Mouse (Mus musculus): ENCODE measurements around the gene Slc17a3. TPM values are rescaled to one million over a fixed set of nuclear protein-coding genes. Genes with fewer than 3 reads are reported as not detected.

Slc17a3 gene
- polyA plus RNA-seq, 1 experiment from 2014 or later, result not detected

GRCm38 (mm10) chr13:23879636-23880035, 40.4 kb downstream of the Slc17a3 start:
- Histone ChIP-seq H3K4me1 (replicated peaks) (no peaks in the 10 kb centered on the region), H3K9me3 (no peaks in the 10 kb centered on the region), H3K36me3 (no peaks in the 10 kb centered on the region), H3K9ac (no peak overlapping the region), H3K4me3 (no peak overlapping the region), H3K27me3 (no peaks in the 10 kb centered on the region), H3K4me2 (no peak overlapping the region), H3K27ac (replicated peaks) (no peak overlapping the region)
- ATAC-seq (ENCODE audit: low FRiP score, low read depth), result no peak
- WGBS, result 89% methylated on average over 5 of the region's 5 CpGs

- no peak for ATAC-seq (ENCODE audit: low FRiP score, low read depth)
- no peak overlapping the region for H3K4me3 ChIP-seq
- H3K27me3 ChIP-seq, result no peaks in the 10 kb centered on the region
- WGBS, result 45% methylated on average over 2 of the region's 2 CpGs
- no peaks in the 10 kb centered on the region for H3K4me1 ChIP-seq (replicated peaks)
- no peak overlapping the region for H3K9ac ChIP-seq
- H3K4me2 ChIP-seq, result no peak overlapping the region
- no peak overlapping the region for H3K27ac ChIP-seq (replicated peaks)
- H3K36me3 ChIP-seq, result no peaks in the 10 kb centered on the region
- H3K9me3 ChIP-seq, result no peaks in the 10 kb centered on the region
These were observed 46.3 kb downstream of the Slc17a3 start for GRCm38 (mm10) chr13:23885540-23885939.

GRCm38 (mm10) chr13:23887026-23887725, 47.9 kb downstream of the Slc17a3 start:
- no peaks in the 10 kb centered on the region for H3K36me3 ChIP-seq
- H3K4me3 ChIP-seq, result no peak overlapping the region
- no peaks in the 10 kb centered on the region for H3K4me1 ChIP-seq (replicated peaks)
- ATAC-seq (ENCODE audit: low FRiP score, low read depth), result no peak
- H3K27ac ChIP-seq (replicated peaks), result no peak overlapping the region
- no peak overlapping the region for H3K4me2 ChIP-seq
- H3K27me3 ChIP-seq, result no peaks in the 10 kb centered on the region
- WGBS, result 85% methylated on average over 3 of the region's 3 CpGs
- H3K9me3 ChIP-seq, result no peaks in the 10 kb centered on the region
- no peak overlapping the region for H3K9ac ChIP-seq

GRCm38 (mm10) chr13:23889011-23889605, 49.9 kb downstream of the Slc17a3 start:
- Histone ChIP-seq H3K9me3 (no peaks in the 10 kb centered on the region), H3K36me3 (no peaks in the 10 kb centered on the region), H3K9ac (no peak overlapping the region), H3K4me3 (no peak overlapping the region), H3K4me2 (no peak overlapping the region), H3K27ac (replicated peaks) (no peak overlapping the region), H3K4me1 (replicated peaks) (no peaks in the 10 kb centered on the region), H3K27me3 (no peaks in the 10 kb centered on the region)
- no peak for ATAC-seq (ENCODE audit: low FRiP score, low read depth)
- 74% methylated on average over 6 of the region's 6 CpGs for WGBS

GRCm38 (mm10) chr13:23892592-23893268, 53.5 kb downstream of the Slc17a3 start:
- no peak overlapping the region for H3K27ac ChIP-seq (replicated peaks)
- 22% methylated on average over 9 of the region's 9 CpGs for WGBS
- no peak overlapping the region for H3K9ac ChIP-seq
- no peak for ATAC-seq (ENCODE audit: low FRiP score, low read depth)
- H3K9me3 ChIP-seq, result no peaks in the 10 kb centered on the region
- no peak overlapping the region for H3K4me2 ChIP-seq
- H3K4me1 ChIP-seq (replicated peaks), result no peaks in the 10 kb centered on the region
- no peak overlapping the region for H3K4me3 ChIP-seq
- H3K27me3 ChIP-seq, result no peaks in the 10 kb centered on the region
- H3K36me3 ChIP-seq, result no peaks in the 10 kb centered on the region

- WGBS, result 25% methylated on average over 4 of the region's 4 CpGs
These were observed 54.0 kb downstream of the Slc17a3 start for GRCm38 (mm10) chr13:23893269-23893593.

GRCm38 (mm10) chr13:23898242-23898641, 59.0 kb downstream of the Slc17a3 start:
- Histone ChIP-seq H3K36me3 (no peaks in the 10 kb centered on the region), H3K4me2 (no peak overlapping the region), H3K4me3 (no peak overlapping the region), H3K9ac (no peak overlapping the region), H3K4me1 (replicated peaks) (no peaks in the 10 kb centered on the region), H3K27ac (replicated peaks) (no peak overlapping the region), H3K9me3 (no peaks in the 10 kb centered on the region), H3K27me3 (no peaks in the 10 kb centered on the region)
- 56% methylated on average over 6 of the region's 6 CpGs for WGBS
- ATAC-seq (ENCODE audit: low FRiP score, low read depth), result no peak

More at GRCm38 (mm10) chr13:23893269-23893593, 54.0 kb downstream of the Slc17a3 start:
- Histone ChIP-seq H3K9ac (no peak overlapping the region), H3K4me2 (no peak overlapping the region), H3K27me3 (no peaks in the 10 kb centered on the region), H3K4me1 (replicated peaks) (no peaks in the 10 kb centered on the region), H3K27ac (replicated peaks) (no peak overlapping the region), H3K4me3 (no peak overlapping the region), H3K9me3 (no peaks in the 10 kb centered on the region), H3K36me3 (no peaks in the 10 kb centered on the region)
- 0 out of 2 replicates have a peak, but pooled peaks have one; percentile 23 for ATAC-seq (ENCODE audit: low FRiP score, low read depth)

GRCm38 (mm10) chr13:23906906-23907305, 67.7 kb downstream of the Slc17a3 start:
- ATAC-seq (ENCODE audit: low FRiP score, low read depth), result no peak

GRCm38 (mm10) chr13:23910121-23910520, 70.9 kb downstream of the Slc17a3 start:
- H3K9ac ChIP-seq, result no peak overlapping the region
- H3K4me1 ChIP-seq (replicated peaks), result no peaks in the 10 kb centered on the region
- no peaks in the 10 kb centered on the region for H3K9me3 ChIP-seq
- no peak for ATAC-seq (ENCODE audit: low FRiP score, low read depth)
- no peak overlapping the region for H3K4me3 ChIP-seq
- H3K36me3 ChIP-seq, result no peaks in the 10 kb centered on the region
- H3K27ac ChIP-seq (replicated peaks), result no peak overlapping the region
- H3K4me2 ChIP-seq, result no peak overlapping the region
- WGBS, result 87% methylated on average over 5 of the region's 5 CpGs
- H3K27me3 ChIP-seq, result no peaks in the 10 kb centered on the region

More at GRCm38 (mm10) chr13:23906906-23907305, 67.7 kb downstream of the Slc17a3 start:
- H3K27ac ChIP-seq (replicated peaks), result no peak overlapping the region
- H3K4me1 ChIP-seq (replicated peaks), result no peaks in the 10 kb centered on the region
- H3K36me3 ChIP-seq, result no peaks in the 10 kb centered on the region
- 94% methylated on average over 5 of the region's 5 CpGs for WGBS
- no peaks in the 10 kb centered on the region for H3K9me3 ChIP-seq
- H3K9ac ChIP-seq, result no peak overlapping the region
- no peak overlapping the region for H3K4me2 ChIP-seq
- no peaks in the 10 kb centered on the region for H3K27me3 ChIP-seq
- no peak overlapping the region for H3K4me3 ChIP-seq

Other genes with a start within 250 kb of the Slc17a3 start
- 1.5 and 1.7 TPM in 2 replicates for gene Hist1h2be, start 218.3 kb upstream of the Slc17a3 start, polyA plus RNA-seq (2015; fragmentation: Nextera tagmentation; extraction: Ambion mirVana)
- 4.8 and 8.8 TPM in 2 replicates for gene Hist1h1e, start 216.9 kb upstream of the Slc17a3 start, polyA plus RNA-seq (2015; fragmentation: Nextera tagmentation; extraction: Ambion mirVana)
- gene Hist1h2ac, start 155.5 kb upstream of the Slc17a3 start, polyA plus RNA-seq (2015; fragmentation: Nextera tagmentation; extraction: Ambion mirVana), result 0.34 and 0.38 TPM in 2 replicates
- 19.3 and 25.4 TPM in 2 replicates for gene Hist1h2bc, start 155.2 kb upstream of the Slc17a3 start, polyA plus RNA-seq (2015; fragmentation: Nextera tagmentation; extraction: Ambion mirVana)
- not detected in 2 replicates for gene Hist1h1t, start 143.6 kb upstream of the Slc17a3 start, polyA plus RNA-seq (2015; fragmentation: Nextera tagmentation; extraction: Ambion mirVana)
- 2.3 and 2.7 TPM in 2 replicates for gene Hist1h4c, start 141.0 kb upstream of the Slc17a3 start, polyA plus RNA-seq (2015; fragmentation: Nextera tagmentation; extraction: Ambion mirVana)
- 4.5 and 5.1 TPM in 2 replicates for gene Hfe, start 128.6 kb upstream of the Slc17a3 start, polyA plus RNA-seq (2015; fragmentation: Nextera tagmentation; extraction: Ambion mirVana)
- gene Hist1h1c, start 100.6 kb upstream of the Slc17a3 start, polyA plus RNA-seq (2015; fragmentation: Nextera tagmentation; extraction: Ambion mirVana), result 7.7 and 10.4 TPM in 2 replicates
- gene Hist1h3c, start 93.8 kb upstream of the Slc17a3 start, polyA plus RNA-seq (2015; fragmentation: Nextera tagmentation; extraction: Ambion mirVana), result 1.1 and 1.6 TPM in 2 replicates
- gene Hist1h2bb, start 92.7 kb upstream of the Slc17a3 start, polyA plus RNA-seq (2015; fragmentation: Nextera tagmentation; extraction: Ambion mirVana), result 0.54 TPM in 1 of 2 replicates, not detected in the other
- 7.4 and 9.8 TPM in 2 replicates for gene Hist1h2ab, start 88.3 kb upstream of the Slc17a3 start, polyA plus RNA-seq (2015; fragmentation: Nextera tagmentation; extraction: Ambion mirVana)
- gene Hist1h3b, start 87.2 kb upstream of the Slc17a3 start, polyA plus RNA-seq (2015; fragmentation: Nextera tagmentation; extraction: Ambion mirVana), result 1.8 and 3.1 TPM in 2 replicates
- 1.1 and 1.9 TPM in 2 replicates for gene Hist1h4b, start 82.4 kb upstream of the Slc17a3 start, polyA plus RNA-seq (2015; fragmentation: Nextera tagmentation; extraction: Ambion mirVana)
- 0.32 and 0.51 TPM in 2 replicates for gene Hist1h4a, start 78.2 kb upstream of the Slc17a3 start, polyA plus RNA-seq (2015; fragmentation: Nextera tagmentation; extraction: Ambion mirVana)
- 0.35 and 2.4 TPM in 2 replicates for gene Hist1h3a, start 77.0 kb upstream of the Slc17a3 start, polyA plus RNA-seq (2015; fragmentation: Nextera tagmentation; extraction: Ambion mirVana)
- gene Hist1h1a, start 75.8 kb upstream of the Slc17a3 start, polyA plus RNA-seq (2015; fragmentation: Nextera tagmentation; extraction: Ambion mirVana), result 0.75 and 0.84 TPM in 2 replicates
- gene Trim38, start 69.5 kb upstream of the Slc17a3 start, polyA plus RNA-seq (2015; fragmentation: Nextera tagmentation; extraction: Ambion mirVana), result 0.10 TPM in 1 of 2 replicates, not detected in the other
- gene Slc17a2, start 32.4 kb upstream of the Slc17a3 start, polyA plus RNA-seq (2015; fragmentation: Nextera tagmentation; extraction: Ambion mirVana), result not detected in 2 replicates
- not detected in 2 replicates for gene Slc17a1, start 28.3 kb downstream of the Slc17a3 start, polyA plus RNA-seq (2015; fragmentation: Nextera tagmentation; extraction: Ambion mirVana)
- gene Slc17a4, start 75.6 kb downstream of the Slc17a3 start, polyA plus RNA-seq (2015; fragmentation: Nextera tagmentation; extraction: Ambion mirVana), result not detected in 2 replicates
- not detected in 2 replicates for gene Hist1h2ba, start 94.7 kb downstream of the Slc17a3 start, polyA plus RNA-seq (2015; fragmentation: Nextera tagmentation; extraction: Ambion mirVana)
- not detected in 2 replicates for gene Hist1h2aa, start 95.0 kb downstream of the Slc17a3 start, polyA plus RNA-seq (2015; fragmentation: Nextera tagmentation; extraction: Ambion mirVana)
- gene Scgn, start 151.8 kb downstream of the Slc17a3 start, polyA plus RNA-seq (2015; fragmentation: Nextera tagmentation; extraction: Ambion mirVana), result 0.88 and 1.6 TPM in 2 replicates